Mouse (Mus musculus) E14TG2a.4 (cell line): Measurements from ENCODE around the gene Hist1h2bp.
A peak's percentile ranks its signal among the peaks of the same experiment; 100 is the strongest.
"Not testable (repeated sequence)": the region's sequence is repeated elsewhere in the genome, so short reads cannot be mapped to it uniquely, and the experiment has no call there.

Source experiments
- H3K27me3 ChIP-seq: 2 replicates; pipeline ENCODE4 v1.6.1; 2014; ENCODE audit warnings: low read length, control low read depth; ENCODE audit not compliant: insufficient read depth
- H3K36me3 ChIP-seq: 2 replicates; pipeline ENCODE4 v1.6.1; 2014; ENCODE audit warnings: low read length, control low read depth; ENCODE audit not compliant: insufficient read depth
- H3K4me1 ChIP-seq: replicated peaks from 2 replicates; pipeline ENCODE4 v1.6.1; 2014; ENCODE audit warnings: low read depth, low read length, control low read depth
- H3K4me3 ChIP-seq: replicated peaks from 2 replicates; pipeline ENCODE4 v1.5.1; 2014; ENCODE audit warnings: mild to moderate bottlenecking, low read length
- H3K9me3 ChIP-seq: 2 replicates; pipeline ENCODE4 v1.6.1; 2014; ENCODE audit warnings: low read length, control low read depth
- CTCF ChIP-seq: conservative IDR thresholded peaks from 2 replicates; pipeline ENCODE4 v1.5.1; 2014; ENCODE audit warnings: low read length
- NANOG ChIP-seq: IDR thresholded peaks from 2 replicates; pipeline ENCODE4 v1.6.1; 2014; ENCODE audit warnings: borderline replicate concordance, low read length, mixed read lengths
- POU5F1 ChIP-seq: IDR thresholded peaks from 2 replicates; pipeline ENCODE4 v1.6.1; 2014; ENCODE audit warnings: low read length, borderline replicate concordance

Hist1h2bp gene

DNA sequence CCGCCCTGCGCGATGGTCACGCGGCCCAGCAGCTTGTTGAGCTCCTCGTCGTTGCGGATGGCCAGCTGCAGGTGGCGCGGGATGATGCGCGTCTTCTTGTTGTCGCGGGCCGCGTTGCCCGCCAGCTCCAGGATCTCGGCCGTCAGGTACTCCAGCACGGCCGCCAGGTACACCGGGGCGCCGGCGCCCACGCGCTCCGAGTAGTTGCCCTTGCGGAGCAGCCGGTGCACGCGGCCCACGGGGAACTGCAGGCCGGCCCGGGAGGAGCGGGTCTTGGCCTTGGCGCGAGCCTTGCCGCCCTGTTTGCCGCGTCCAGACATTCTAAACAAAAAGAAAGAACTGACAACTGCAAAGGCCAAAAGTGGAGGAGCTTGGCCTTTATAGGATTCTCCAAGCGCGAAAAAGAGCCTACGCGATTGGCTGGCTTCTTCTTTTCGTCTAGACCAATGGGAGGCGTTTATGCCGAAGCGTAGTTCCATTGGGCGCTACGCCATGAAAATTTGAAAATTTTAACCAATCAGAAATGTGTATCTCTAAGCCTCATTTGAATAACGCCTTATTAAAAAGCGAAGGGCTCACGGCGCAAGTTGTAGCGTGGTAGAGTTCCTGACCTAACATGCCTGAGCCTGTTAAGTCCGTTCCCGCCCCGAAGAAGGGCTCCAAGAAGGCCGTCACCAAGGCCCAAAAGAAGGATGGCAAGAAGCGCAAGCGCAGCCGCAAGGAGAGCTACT, at the start of gene Hist1h2bp, which contains the start of gene Hist1h2an:
Gene Hist1h2bp, plus strand, starts transcription at position 563 of the 731 bp plus-strand sequence.
Gene Hist1h2an, minus strand, starts transcription at position 320 of the 731 bp plus-strand sequence.
- H3K4me1 ChIP-seq, result peaks cover 72% of the 10 kb centered on the region
- peak within 1 kb of the TSS; percentile 69 for H3K4me3 ChIP-seq
- not testable (repeated sequence) for H3K36me3 ChIP-seq

DNA sequence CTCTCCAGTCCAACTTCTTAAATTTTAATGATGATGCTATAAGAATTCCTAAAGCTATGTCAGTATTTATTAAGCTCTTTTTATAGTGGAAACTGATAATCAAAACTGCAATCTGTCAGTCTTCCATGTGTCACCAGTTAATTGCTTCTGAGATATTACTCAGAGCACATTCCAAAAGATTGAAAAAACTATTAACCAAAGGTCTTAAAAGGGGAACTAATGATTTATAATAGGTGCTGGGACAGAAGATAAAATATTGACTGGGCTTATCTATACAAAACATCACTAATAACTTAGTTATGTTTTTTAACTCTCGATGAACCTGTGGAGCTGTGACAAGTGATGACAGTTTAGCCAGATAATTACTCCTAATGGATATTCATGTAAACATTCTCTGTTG, 42.3 kb upstream of the Hist1h2bp start:
- no peaks in the 10 kb centered on the region for H3K9me3 ChIP-seq
- peaks cover 16% of the 10 kb centered on the region for H3K4me1 ChIP-seq
- peaks cover 6% of the 10 kb centered on the region for H3K36me3 ChIP-seq
- TF ChIP-seq POU5F1 (no peak), NANOG (no peak), CTCF (no peak)
- no peaks in the 10 kb centered on the region for H3K27me3 ChIP-seq
- H3K4me3 ChIP-seq, result no peak overlapping the region

More for the DNA sequence above, at the start of gene Hist1h2bp, which contains the start of gene Hist1h2an:
- not testable (repeated sequence) for H3K9me3 ChIP-seq, H3K27me3 ChIP-seq

DNA sequence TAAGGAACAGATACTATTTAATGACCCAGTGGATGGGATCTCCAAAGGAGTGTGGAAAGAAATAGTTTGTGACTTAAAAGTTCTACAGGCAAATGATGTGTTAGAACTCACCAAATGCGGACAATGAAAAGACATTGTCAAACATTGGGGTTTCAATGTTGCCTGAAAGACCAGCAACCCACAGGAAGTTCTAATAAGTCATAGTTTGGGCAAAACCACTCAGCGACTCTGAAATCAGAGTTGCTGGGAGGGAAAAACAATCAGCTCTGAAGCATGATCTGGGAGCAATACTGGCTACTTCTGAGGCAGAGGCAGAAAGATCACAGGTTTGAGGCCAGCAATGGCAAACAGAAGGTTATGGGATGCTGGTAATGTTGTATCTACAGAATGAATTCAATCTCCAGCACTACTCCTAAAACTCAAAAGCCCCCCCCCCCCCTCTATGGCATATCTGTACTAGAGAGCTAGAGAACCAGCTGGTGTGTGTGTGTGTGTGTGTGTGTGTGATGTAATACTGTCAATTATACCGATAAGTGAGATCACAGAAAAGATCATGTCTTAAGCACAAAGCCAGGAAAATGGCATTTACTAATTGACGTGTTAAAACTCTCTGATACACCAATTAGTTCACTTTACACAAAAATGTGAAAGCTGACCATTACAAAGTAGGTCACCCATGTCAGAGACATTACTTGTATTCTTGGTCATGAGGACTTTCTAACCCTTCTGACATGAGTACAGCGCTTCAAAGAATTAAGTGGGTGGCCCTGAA, 37.7 kb upstream of the Hist1h2bp start:
- H3K36me3 ChIP-seq, result peaks cover 6% of the 10 kb centered on the region
- H3K4me1 ChIP-seq, result peaks cover 29% of the 10 kb centered on the region
- no peaks in the 10 kb centered on the region for H3K9me3 ChIP-seq
- H3K4me3 ChIP-seq, result peak overlapping the region; percentile 77
- no peak for TF ChIP-seq POU5F1
- TF ChIP-seq NANOG, result no peak
- TF ChIP-seq CTCF, result no peak
- H3K27me3 ChIP-seq, result no peaks in the 10 kb centered on the region

DNA sequence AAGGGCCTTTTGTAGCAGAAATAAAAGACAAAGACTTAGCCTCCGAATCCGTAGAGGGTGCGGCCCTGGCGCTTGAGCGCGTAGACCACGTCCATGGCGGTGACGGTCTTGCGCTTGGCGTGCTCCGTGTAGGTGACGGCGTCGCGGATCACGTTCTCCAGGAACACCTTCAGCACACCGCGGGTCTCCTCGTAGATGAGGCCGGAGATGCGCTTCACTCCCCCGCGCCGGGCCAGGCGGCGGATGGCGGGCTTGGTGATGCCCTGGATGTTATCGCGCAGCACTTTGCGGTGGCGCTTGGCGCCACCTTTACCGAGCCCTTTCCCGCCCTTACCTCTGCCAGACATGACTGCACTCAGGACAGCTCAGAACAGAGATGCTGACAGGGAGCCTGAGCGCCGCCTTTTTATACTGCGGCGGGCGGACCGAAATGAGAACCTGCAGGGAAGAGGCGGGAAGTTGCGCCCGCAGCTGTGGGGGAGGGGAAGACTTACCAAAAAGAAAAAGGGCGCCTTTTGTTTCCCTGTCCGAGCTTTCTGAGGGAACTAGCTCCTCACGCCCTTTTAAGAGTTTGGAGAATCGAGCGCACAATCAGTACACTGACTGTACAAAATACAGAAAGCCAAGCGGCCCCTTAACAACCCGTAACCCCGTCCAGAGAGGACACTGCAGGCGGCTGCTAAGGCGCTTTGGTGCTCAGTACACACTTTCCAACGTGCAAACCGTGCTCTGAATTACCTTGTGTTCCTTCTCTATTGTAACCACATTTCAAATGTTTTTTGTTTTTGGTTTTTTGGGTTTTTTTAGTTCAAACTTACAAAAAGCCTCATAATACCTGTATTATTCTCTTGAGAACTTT, 36.9 kb upstream of the Hist1h2bp start, which contains the start of gene Hist1h4k:
Gene Hist1h4k, minus strand, starts transcription at position 347 of the 859 bp plus-strand sequence.
- H3K4me3 ChIP-seq, result peak within 1 kb of the TSS; percentile 77
- not testable (repeated sequence) for H3K9me3 ChIP-seq, H3K27me3 ChIP-seq, H3K36me3 ChIP-seq
- peaks cover 33% of the 10 kb centered on the region for H3K4me1 ChIP-seq

DNA sequence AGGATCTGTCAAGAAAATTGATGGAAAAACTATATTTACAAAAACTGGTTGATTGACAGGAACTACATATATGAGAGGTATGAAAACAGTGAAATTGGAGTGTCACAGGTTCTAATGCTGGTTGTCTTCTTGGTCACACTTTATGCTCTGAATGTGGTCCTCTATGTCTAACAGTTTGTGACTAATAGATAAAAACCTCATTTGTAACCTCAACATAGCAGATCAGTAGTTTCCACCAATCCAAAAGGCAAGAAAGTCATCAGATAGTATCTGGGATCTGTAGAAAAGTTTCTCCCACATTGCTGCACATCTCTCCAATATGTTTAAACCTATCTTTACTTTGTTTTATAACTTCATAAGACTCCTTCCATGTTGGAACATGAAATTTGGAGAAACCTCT, 35.8 kb upstream of the Hist1h2bp start:
- no peaks in the 10 kb centered on the region for H3K27me3 ChIP-seq
- H3K4me3 ChIP-seq, result no peak overlapping the region
- no peak for TF ChIP-seq NANOG
- no peak for TF ChIP-seq CTCF
- no peak for TF ChIP-seq POU5F1
- no peaks in the 10 kb centered on the region for H3K9me3 ChIP-seq
- peaks cover 39% of the 10 kb centered on the region for H3K4me1 ChIP-seq
- peaks cover 6% of the 10 kb centered on the region for H3K36me3 ChIP-seq

DNA sequence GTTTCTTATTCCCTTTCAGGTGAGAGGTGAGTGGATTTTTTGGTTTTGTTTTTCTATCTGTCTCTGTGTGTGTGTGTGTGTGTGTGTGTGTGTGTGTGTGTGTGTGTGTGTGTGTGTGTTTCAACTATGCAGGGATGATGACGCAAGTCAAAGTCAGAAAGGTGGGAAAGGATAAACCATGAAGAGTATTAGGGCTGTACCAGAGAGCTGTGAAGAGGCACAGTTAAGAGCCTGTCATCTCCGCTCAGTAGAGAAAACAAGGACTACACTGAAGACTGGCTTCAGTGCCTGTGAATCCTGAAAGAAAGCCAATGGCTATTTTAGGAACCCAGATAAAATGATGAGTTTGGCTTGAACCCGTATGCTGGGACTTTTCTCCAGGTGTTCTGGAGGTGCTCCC, 35.4 kb upstream of the Hist1h2bp start:
- Histone ChIP-seq H3K4me3 (no peak overlapping the region), H3K27me3 (no peaks in the 10 kb centered on the region), H3K4me1 (peaks cover 39% of the 10 kb centered on the region), H3K9me3 (no peaks in the 10 kb centered on the region), H3K36me3 (peaks cover 6% of the 10 kb centered on the region)
- TF ChIP-seq POU5F1 (no peak), CTCF (no peak), NANOG (no peak)

DNA sequence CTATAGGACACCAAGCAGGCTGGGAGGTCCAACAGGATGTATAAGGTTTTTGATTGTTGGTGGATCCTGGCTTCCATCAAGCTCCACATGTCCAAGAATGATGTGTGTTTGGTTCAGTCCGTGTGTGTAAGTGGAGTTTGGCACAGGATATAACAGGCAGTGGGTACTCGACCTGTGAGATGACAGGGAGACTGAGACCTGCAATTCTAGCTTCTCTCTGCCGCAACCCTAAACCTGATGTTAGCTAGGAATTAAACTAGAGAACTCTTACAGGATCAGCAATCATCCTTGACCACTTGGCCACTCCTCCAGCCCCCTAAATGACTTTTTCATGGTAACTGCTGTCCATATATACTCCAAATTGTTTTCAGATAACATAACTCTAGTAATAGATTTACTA, 34.9 kb upstream of the Hist1h2bp start:
- Histone ChIP-seq H3K36me3 (peaks cover 3% of the 10 kb centered on the region), H3K27me3 (no peaks in the 10 kb centered on the region), H3K9me3 (no peaks in the 10 kb centered on the region), H3K4me1 (peaks cover 37% of the 10 kb centered on the region), H3K4me3 (peak overlapping the region; percentile 69)
- no peak for TF ChIP-seq NANOG
- TF ChIP-seq POU5F1, result no peak
- TF ChIP-seq CTCF, result no peak

DNA sequence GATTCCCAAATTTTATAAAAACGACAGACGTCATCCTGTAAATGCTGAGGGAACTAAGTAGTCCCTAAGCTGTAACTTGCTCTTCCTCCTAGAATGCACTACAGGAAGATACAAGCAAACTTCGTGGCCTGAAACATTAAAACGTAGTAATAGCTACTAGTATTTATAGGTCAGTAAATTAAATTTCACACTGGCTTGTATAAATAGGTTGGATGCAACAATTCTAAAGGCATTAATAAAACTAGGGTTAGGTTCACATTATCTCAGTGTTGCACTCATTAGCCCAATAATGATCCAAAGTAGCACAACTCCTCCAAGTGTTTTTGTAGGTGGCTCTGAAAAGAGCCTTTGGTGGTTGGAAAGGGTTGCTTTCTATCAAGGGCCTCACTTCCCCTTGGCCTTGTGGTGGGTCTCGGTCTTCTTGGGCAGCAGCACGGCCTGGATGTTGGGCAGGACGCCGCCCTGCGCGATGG, 34.2 kb upstream of the Hist1h2bp start:
- Histone ChIP-seq H3K9me3 (no peaks in the 10 kb centered on the region), H3K4me3 (peak overlapping the region; percentile 69), H3K4me1 (peaks cover 34% of the 10 kb centered on the region), H3K36me3 (no peaks in the 10 kb centered on the region; the same call in 1 of the 2 replicates), H3K27me3 (no peaks in the 10 kb centered on the region)
- TF ChIP-seq NANOG, result no peak
- TF ChIP-seq CTCF, result no peak
- TF ChIP-seq POU5F1, result no peak

DNA sequence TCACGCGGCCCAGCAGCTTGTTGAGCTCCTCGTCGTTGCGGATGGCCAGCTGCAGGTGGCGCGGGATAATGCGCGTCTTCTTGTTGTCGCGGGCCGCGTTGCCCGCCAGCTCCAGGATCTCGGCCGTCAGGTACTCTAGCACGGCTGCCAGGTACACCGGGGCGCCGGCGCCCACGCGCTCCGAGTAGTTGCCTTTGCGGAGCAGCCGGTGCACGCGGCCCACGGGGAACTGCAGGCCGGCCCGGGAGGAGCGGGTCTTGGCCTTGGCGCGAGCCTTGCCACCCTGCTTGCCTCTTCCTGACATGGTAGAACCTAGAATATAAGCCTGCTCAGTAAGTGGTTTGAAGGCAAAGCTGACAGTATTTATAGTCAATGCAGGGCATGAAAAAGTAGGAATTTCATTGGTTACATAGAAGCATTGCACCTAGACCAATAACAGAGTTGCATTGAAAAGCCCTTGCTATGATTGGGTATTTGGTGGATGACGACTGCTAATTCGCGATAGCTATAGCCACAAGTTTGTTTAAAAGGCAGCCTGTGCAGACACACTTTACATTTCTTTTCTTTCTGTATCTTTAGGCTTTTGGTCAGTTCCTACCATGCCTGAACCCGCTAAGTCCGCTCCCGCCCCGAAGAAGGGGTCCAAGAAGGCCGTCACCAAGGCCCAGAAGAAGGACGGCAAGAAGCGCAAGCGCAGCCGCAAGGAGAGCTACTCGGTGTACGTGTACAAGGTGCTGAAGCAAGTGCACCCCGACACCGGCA, 33.6 kb upstream of the Hist1h2bp start, which contains the start of the genes Hist1h2ak and Hist1h2bn:
Gene Hist1h2ak, minus strand, starts transcription at position 304 of the 762 bp plus-strand sequence.
Gene Hist1h2bn, plus strand, starts transcription at position 600 of the 762 bp plus-strand sequence.
- H3K36me3 ChIP-seq, H3K27me3 ChIP-seq, H3K9me3 ChIP-seq: not testable (repeated sequence)
- Histone ChIP-seq H3K4me3 (peak within 1 kb of the TSS; percentile 69), H3K4me1 (peaks cover 29% of the 10 kb centered on the region)

DNA sequence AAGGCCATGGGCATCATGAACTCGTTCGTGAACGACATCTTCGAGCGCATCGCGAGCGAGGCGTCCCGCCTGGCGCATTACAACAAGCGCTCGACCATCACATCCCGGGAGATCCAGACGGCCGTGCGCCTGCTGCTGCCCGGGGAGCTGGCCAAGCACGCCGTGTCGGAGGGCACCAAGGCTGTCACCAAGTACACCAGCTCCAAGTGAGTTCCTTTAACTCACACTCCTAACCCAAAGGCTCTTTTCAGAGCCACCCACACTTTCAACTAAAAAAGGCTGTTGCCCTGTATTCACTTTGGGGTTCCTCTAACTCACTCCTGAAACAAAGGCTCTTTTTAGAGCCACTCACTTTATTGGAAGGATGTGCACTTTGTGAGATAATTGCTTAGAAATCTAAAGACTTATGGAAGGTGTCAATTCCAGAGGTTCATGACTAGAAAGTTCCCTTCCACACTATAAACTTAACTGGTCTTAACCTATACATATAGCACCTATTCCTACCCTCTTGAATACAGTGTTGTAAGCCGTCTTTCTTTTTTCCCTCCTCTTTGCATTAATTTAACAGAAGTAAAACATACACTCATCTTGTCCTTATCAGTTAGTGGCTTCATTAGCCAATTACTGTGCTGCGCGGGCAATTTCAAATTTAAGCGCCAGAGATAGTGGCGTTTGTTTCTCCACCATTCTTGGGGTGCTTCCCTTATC, 32.8 kb upstream of the Hist1h2bp start:
- H3K4me3 ChIP-seq, result peak overlapping the region; percentile 63
- not testable (repeated sequence) for H3K36me3 ChIP-seq, H3K27me3 ChIP-seq, H3K9me3 ChIP-seq
- peaks cover 25% of the 10 kb centered on the region for H3K4me1 ChIP-seq
